Mouse (Mus musculus) limb, embryonic 10.5 days (tissue): Measurements from ENCODE around the gene Rpp40. TPM values are rescaled to one million over a fixed set of nuclear protein-coding genes. Genes with fewer than 3 reads are reported as not detected.

ENCODE experiments used
- DNase-seq: peaks from one replicate; pipeline ENCODE4 v3.0.0-alpha.2; 2017; ENCODE audit warnings: low spot score
- H3K27ac ChIP-seq: fragments of 300-500 bp; sonication (generic); 2 replicates; pipeline ENCODE4 v1.5.1; 2016; ENCODE audit warnings: mild to moderate bottlenecking
- H3K27me3 ChIP-seq: fragments of 300-500 bp; sonication (generic); 2 replicates; pipeline ENCODE4 v1.6.1; 2016; ENCODE audit warnings: low read depth, mild to moderate bottlenecking; ENCODE audit not compliant: poor library complexity, severe bottlenecking
- H3K36me3 ChIP-seq: fragments of 300-500 bp; sonication (generic); 2 replicates; pipeline ENCODE4 v1.6.1; 2016; ENCODE audit warnings: mild to moderate bottlenecking, moderate library complexity
- H3K4me1 ChIP-seq: fragments of 300-500 bp; sonication (generic); 2 replicates; pipeline ENCODE4 v1.6.1; 2016
- H3K4me3 ChIP-seq: fragments of 300-500 bp; sonication (generic); 2 replicates; pipeline ENCODE4 v1.5.1; 2016; ENCODE audit warnings: mild to moderate bottlenecking, moderate library complexity
- H3K9me3 ChIP-seq: fragments of 300-500 bp; sonication (generic); replicated peaks from 2 replicates; pipeline ENCODE4 v1.6.1; 2016; ENCODE audit warnings: mild to moderate bottlenecking
- WGBS: fragments of 180-500 bp; shearing (Covaris S2); methylation state at CpG from one replicate; pipeline ENCODE4 v1.1.7; 2016; 5-methylcytosine and 5-hydroxymethylcytosine counted together
- polyA plus RNA-seq: library from polyadenylated mRNA; unstranded; fragments of >200 nt; fragmentation: Nextera tagmentation; extraction: Ambion mirVana; gene quantifications from 2 replicates; pipeline ENCODE4 v1.2.1, GENCODE M21; 2016

The Rpp40 gene
- polyA plus RNA-seq, 1 experiment from 2014 or later = 26.4 TPM

DNA sequence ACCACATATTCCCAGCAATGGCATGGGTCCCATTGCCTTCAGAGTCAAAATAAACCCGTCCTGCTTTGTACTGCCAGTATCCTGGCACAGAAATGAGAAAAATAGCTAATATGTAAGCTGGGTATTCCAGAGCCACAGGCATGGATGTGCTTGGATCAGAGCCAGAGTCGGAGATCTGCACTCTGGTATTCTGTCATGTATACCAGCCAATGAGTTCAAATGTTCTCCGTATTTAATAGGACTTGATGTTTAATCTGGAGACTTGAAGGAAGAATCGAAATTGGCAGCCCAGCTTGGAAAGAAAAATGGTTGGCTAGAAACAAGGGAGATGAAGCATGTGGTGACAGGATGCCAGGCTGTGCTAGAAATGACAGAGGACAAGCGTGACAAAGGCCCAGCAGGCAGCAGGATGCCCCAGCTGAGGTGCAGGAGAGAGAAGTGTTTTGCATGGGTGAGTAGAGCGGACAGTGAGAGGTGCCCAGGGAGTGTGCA is 25.6 kb downstream of the Rpp40 start:
- Histone ChIP-seq H3K4me1 (peaks cover 17% of the 10 kb centered on the region), H3K27me3 (no peaks in the 10 kb centered on the region), H3K4me3 (no peak overlapping the region), H3K27ac (no peak overlapping the region), H3K9me3 (no peaks in the 10 kb centered on the region), H3K36me3 (no peaks in the 10 kb centered on the region)
- WGBS = 84% methylated on average over 6 of the region's 6 CpGs
- DNase-seq = no peak

DNA sequence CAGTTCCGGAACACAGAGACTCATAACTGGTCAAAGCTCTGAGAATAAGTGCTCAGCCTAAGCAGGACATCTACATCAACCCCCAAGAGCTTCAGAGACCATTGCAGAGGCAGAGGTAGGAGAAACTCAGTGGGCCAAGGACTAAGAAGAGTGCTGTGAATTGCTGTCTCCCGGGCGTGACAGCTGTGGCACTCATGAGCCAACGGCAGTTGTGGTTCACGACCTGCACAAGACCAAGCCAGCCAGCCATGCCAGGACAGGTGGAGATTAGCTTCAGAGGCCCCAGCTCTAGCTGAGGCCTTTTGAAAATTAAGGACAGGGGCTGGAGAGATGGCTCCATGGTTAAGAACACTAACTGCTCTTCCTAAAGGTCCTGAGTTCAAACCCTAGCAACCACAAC is 26.6 kb downstream of the Rpp40 start:
- H3K27ac ChIP-seq = no peak overlapping the region
- no peak for DNase-seq
- WGBS = 87% methylated on average over 5 of the region's 5 CpGs
- no peaks in the 10 kb centered on the region for H3K27me3 ChIP-seq
- H3K36me3 ChIP-seq = peaks cover 2% of the 10 kb centered on the region
- peaks cover 8% of the 10 kb centered on the region for H3K4me1 ChIP-seq
- no peak overlapping the region for H3K4me3 ChIP-seq
- no peaks in the 10 kb centered on the region for H3K9me3 ChIP-seq

DNA sequence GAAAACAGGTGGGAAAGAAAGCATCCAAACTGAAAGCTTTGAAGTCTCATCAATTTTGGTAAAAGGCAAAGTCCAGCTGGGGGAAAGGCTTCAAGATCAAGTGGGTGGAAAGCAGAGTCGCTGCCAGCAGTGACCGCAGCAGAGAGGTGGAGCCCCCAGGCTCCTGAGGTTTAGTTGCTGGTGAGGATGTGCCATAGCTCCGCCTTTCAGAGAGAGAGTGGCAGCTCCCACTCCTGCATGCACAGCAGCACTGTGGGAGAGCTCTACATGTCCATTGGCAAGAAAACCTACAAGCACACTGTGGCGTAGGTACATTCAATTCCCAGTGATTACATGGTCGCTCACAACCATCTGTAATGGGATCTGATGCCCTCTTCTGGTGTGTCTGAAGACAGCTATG is 27.1 kb downstream of the Rpp40 start:
- H3K27ac ChIP-seq = no peak overlapping the region
- H3K4me3 ChIP-seq = no peak overlapping the region
- no peak for DNase-seq
- no peaks in the 10 kb centered on the region for H3K27me3 ChIP-seq
- 0 out of 2 replicates have a peak, but pooled peaks cover 4% of the 10 kb centered on the region for H3K4me1 ChIP-seq
- no peaks in the 10 kb centered on the region for H3K9me3 ChIP-seq
- 52% methylated on average over 5 of the region's 5 CpGs for WGBS
- H3K36me3 ChIP-seq = peaks cover 6% of the 10 kb centered on the region

DNA sequence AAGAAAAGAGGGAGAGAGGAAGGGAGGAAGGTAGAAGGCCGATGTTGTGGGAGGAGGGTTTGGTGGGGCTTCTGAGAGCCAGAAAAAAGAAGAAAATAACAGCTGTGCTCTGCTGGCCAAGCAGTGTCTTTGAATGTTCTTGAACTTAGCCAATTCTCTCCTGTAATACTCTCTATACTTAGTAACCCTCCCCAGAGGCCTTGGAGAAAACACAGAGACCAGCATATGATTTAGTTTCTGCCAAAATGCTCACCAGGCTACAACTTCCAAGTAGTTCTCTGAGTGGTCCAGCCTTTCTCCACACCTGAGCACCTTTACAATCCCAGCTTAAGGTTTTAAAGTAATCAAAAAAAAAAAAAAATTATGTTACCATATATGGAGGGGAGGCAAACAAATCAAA is 27.9 kb downstream of the Rpp40 start:
- Histone ChIP-seq H3K4me1 (0 out of 2 replicates have a peak, but pooled peaks cover 4% of the 10 kb centered on the region), H3K9me3 (no peaks in the 10 kb centered on the region), H3K27me3 (no peaks in the 10 kb centered on the region), H3K36me3 (peaks cover 7% of the 10 kb centered on the region), H3K27ac (no peak overlapping the region), H3K4me3 (no peak overlapping the region)
- 73% methylated on average over 1 of the region's 1 CpGs for WGBS
- DNase-seq = no peak

DNA sequence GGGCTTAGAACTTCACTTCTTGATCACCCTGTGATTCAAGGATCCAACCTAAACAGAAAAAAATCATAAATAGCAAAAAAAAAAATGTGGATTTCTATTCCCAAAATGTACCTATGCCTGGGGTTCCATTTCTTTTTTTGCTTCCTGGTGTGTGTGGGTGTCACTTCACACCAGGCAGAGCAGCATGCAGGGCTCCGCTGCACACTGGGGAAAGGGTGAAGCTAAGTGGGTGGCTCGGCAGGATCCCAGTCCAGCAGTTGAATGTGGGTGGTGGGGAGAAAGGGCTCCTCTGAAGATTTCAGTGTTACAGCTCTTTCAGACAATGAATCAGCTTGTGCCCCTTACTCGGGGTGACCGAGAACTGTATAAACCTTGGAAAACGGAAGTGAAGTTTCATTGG is 30.8 kb downstream of the Rpp40 start:
- Histone ChIP-seq H3K4me3 (no peak overlapping the region), H3K27me3 (no peaks in the 10 kb centered on the region), H3K27ac (no peak overlapping the region), H3K36me3 (peaks cover 22% of the 10 kb centered on the region), H3K4me1 (no peaks in the 10 kb centered on the region), H3K9me3 (no peaks in the 10 kb centered on the region)
- DNase-seq = no peak
- 88% methylated on average over 5 of the region's 5 CpGs for WGBS

DNA sequence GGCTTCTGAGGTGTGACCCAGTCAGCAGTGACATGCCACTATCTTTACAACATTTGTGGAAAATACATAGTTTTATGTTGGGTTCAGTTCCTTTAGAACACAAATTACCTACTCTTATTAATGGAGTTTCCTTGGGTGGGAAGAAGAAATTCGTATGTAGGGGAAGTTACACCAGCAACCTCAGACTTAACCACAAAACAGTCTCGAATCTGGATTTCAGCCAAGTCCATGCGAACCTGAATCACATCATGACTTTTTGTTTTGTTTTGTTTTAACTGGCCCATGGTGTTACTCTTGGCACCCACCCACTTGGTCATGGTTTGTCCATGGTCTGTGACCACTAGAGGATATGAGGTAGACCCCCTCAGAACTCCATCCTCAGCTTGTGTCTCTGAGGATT is 35.1 kb downstream of the Rpp40 start:
- WGBS = 95% methylated on average over 3 of the region's 3 CpGs
- H3K27me3 ChIP-seq = no peaks in the 10 kb centered on the region

DNA sequence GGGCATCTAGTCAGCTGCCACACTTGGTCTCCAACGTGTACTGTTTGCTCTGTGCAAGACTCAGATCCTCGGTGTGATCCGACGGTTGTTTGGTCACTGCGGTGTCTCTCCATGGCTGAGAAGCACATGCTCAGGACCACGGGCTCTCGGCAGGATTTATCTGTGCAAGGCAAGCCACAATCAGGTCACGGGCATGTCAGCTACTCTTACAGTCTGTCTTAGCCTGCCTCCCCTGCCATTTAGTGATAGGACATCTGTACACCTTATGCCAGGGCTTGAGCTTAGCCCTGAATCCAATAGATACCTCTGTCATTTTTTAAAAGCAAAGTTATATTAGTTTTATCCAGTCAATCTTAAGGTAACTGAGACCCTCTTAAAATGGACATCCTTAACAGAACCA is 35.5 kb downstream of the Rpp40 start:
- H3K27ac ChIP-seq = no peak overlapping the region
- DNase-seq = no peak
- H3K4me1 ChIP-seq = no peaks in the 10 kb centered on the region
- no peaks in the 10 kb centered on the region for H3K9me3 ChIP-seq
- peaks cover 42% of the 10 kb centered on the region for H3K36me3 ChIP-seq
- no peaks in the 10 kb centered on the region for H3K27me3 ChIP-seq
- WGBS = 92% methylated on average over 8 of the region's 8 CpGs
- H3K4me3 ChIP-seq = no peak overlapping the region

More for the DNA sequence above, 35.1 kb downstream of the Rpp40 start:
- H3K9me3 ChIP-seq = no peaks in the 10 kb centered on the region
- DNase-seq = no peak
- H3K27ac ChIP-seq = no peak overlapping the region
- H3K4me3 ChIP-seq = no peak overlapping the region
- H3K36me3 ChIP-seq = peaks cover 38% of the 10 kb centered on the region
- no peaks in the 10 kb centered on the region for H3K4me1 ChIP-seq

DNA sequence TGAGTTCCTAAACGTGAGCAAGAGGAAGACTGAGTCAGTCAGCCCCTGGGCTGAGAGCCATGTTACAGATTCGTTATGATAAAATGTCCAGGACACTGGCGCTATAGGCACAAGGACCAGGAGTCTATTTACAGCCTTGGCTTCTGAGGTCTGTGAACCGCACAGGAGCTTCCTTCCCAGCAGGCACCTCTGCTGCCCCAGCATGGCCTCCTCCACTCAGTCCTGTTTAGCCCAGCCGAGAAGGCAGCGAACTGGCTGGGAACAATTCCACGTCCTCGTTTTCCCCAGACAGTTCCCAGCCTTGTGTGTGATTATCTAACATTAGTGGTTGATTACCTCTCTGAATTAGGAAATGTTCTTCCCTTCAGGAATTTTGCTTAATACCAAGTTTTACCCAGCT is 45.2 kb downstream of the Rpp40 start:
- Histone ChIP-seq H3K4me3 (no peak overlapping the region), H3K36me3 (peaks cover 64% of the 10 kb centered on the region), H3K4me1 (no peaks in the 10 kb centered on the region), H3K9me3 (no peaks in the 10 kb centered on the region), H3K27ac (no peak overlapping the region), H3K27me3 (no peaks in the 10 kb centered on the region)
- no peak for DNase-seq
- WGBS = 85% methylated on average over 8 of the region's 8 CpGs

DNA sequence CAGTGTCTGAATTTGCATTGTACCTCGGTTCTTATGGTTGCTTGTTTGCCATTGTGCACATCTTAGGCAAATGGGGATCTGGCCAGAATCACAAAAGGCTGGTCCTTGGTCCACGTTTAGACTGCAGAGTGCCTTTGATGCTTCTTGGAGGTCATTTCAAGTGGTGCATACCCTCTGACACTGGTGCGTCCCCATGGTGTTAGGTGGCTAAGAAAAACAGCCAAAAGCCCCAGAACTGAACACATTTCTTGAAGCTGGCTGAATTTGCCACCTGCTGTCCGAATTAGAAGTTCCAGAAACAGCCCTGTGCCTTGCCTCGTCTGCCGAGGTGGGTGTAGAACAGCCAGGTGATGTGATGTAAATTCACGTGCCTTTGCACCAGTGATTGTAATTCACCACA is 48.7 kb downstream of the Rpp40 start:
- Histone ChIP-seq H3K27me3 (no peaks in the 10 kb centered on the region), H3K27ac (no peak overlapping the region), H3K4me1 (peaks cover 3% of the 10 kb centered on the region), H3K36me3 (peaks cover 33% of the 10 kb centered on the region; the same call in 1 of the 2 replicates), H3K4me3 (no peak overlapping the region), H3K9me3 (no peaks in the 10 kb centered on the region)
- no peak for DNase-seq
- WGBS = 89% methylated on average over 7 of the region's 7 CpGs

DNA sequence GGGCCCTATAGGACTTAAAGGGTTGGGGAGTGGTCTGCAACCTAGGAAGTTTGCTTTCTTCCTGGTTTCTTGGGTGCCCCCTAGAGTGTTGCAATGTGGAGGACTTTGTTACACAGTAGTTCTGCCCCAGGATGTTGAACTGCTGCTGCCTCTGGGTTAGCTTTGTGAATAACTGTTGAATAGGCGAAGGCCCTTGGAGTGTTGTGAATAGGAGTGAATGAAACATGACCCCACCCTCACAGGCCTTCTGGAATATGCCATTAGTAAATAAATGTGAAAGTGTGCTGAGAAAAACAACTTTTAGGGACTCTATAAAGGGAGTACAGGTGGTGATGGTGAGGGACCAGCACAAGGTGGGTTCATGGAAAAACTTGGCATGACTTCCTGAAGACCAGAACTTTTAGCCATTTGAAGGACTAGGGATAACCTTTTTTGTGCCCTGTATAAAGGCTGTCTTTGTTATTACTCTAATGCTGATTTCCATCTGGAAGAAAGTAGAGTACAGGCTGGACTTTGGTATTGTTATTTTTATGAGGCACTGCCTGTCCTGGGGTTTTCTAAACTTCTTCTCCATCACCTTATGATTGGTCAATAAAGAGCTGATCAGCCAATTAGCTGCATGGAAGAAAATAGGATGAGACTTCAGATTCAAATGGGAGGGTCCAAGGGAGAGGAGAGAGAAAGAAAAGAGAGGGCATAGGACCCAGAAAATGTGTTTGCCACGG is 53.1 kb downstream of the Rpp40 start:
- 96% methylated on average over 2 of the region's 2 CpGs for WGBS
- H3K4me1 ChIP-seq = peaks cover 7% of the 10 kb centered on the region
- H3K4me3 ChIP-seq = no peak overlapping the region
- no peak for DNase-seq
- no peak overlapping the region for H3K27ac ChIP-seq
- H3K27me3 ChIP-seq = no peaks in the 10 kb centered on the region
- H3K36me3 ChIP-seq = peaks cover 16% of the 10 kb centered on the region; the same call in 1 of the 2 replicates
- no peaks in the 10 kb centered on the region for H3K9me3 ChIP-seq

DNA sequence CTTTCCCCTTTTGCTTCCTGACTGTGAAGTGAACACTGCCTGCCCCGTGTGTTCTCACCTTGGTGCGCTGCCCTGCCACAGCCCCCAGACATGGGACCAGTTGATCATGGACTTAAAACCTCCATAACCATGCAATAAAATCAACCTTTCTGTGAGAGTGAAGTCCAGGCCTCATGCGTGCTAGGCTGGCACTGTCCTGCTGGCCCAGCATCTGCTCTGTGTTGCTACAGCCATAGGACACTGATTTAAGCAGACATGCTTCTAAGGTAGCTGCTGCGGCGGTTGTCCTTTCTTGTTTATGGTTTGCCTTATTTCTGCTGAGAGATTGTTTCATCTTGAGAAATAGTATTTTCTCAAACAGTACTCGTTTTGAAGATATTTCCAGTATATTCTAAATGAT is 54.6 kb downstream of the Rpp40 start:
- Histone ChIP-seq H3K36me3 (peaks cover 3% of the 10 kb centered on the region; the same call in 1 of the 2 replicates), H3K4me3 (no peak overlapping the region), H3K27me3 (no peaks in the 10 kb centered on the region), H3K9me3 (no peaks in the 10 kb centered on the region), H3K27ac (no peak overlapping the region), H3K4me1 (peaks cover 8% of the 10 kb centered on the region)
- 94% methylated on average over 6 of the region's 6 CpGs for WGBS
- DNase-seq = no peak

DNA sequence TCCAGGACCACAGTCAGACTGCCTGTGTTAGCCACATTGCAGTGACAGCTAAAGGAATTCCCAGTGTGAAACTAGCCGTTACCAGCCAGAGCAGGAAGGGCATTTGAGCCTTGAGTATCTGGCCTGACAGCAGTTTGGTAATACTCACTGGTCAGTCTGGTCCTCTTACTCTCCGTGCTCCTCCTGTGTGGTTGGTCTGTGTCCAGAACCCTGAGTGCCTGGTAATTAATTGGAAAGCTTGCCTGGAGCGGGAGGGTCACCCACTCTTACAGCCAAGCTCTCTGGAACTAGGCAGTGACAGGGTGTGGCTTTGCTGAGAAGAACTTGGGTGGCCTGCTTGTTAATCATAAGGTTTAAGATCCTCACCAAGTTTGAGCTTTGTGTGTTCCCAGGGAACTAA is 57.5 kb downstream of the Rpp40 start:
- WGBS = 72% methylated on average over 3 of the region's 3 CpGs
- no peak overlapping the region for H3K27ac ChIP-seq
- H3K4me3 ChIP-seq = no peak overlapping the region
- H3K9me3 ChIP-seq = no peaks in the 10 kb centered on the region
- no peak for DNase-seq
- H3K27me3 ChIP-seq = no peaks in the 10 kb centered on the region
- 0 out of 2 replicates have a peak, but pooled peaks cover under 1% of the 10 kb centered on the region for H3K36me3 ChIP-seq
- H3K4me1 ChIP-seq = peaks cover 24% of the 10 kb centered on the region

DNA sequence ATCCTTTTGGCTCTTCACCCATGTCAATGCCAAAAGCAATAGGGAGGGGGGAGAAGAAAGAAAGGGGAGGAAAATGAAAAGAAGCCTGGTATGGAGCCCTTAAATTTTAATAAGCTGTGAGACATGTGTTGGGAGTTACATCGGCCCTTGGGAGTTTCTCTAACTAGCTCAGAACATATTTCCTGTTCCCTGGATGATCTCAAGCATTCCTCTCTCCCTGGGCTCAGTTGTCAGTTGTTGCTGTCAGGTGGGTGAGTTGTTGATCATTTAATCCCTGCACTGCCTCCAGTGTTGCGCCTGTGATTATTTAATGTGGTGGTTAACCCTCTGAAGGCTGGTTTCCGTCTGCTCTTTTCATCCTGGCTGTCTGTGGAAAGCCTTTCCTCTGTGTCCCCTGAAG is 60.9 kb downstream of the Rpp40 start:
- Histone ChIP-seq H3K4me1 (peaks cover 19% of the 10 kb centered on the region), H3K9me3 (no peaks in the 10 kb centered on the region), H3K4me3 (no peak overlapping the region), H3K27ac (no peak overlapping the region), H3K36me3 (peaks cover 13% of the 10 kb centered on the region), H3K27me3 (no peaks in the 10 kb centered on the region)
- no peak for DNase-seq
- 43% methylated on average over 3 of the region's 3 CpGs for WGBS
